In the genomic region with DNA sequence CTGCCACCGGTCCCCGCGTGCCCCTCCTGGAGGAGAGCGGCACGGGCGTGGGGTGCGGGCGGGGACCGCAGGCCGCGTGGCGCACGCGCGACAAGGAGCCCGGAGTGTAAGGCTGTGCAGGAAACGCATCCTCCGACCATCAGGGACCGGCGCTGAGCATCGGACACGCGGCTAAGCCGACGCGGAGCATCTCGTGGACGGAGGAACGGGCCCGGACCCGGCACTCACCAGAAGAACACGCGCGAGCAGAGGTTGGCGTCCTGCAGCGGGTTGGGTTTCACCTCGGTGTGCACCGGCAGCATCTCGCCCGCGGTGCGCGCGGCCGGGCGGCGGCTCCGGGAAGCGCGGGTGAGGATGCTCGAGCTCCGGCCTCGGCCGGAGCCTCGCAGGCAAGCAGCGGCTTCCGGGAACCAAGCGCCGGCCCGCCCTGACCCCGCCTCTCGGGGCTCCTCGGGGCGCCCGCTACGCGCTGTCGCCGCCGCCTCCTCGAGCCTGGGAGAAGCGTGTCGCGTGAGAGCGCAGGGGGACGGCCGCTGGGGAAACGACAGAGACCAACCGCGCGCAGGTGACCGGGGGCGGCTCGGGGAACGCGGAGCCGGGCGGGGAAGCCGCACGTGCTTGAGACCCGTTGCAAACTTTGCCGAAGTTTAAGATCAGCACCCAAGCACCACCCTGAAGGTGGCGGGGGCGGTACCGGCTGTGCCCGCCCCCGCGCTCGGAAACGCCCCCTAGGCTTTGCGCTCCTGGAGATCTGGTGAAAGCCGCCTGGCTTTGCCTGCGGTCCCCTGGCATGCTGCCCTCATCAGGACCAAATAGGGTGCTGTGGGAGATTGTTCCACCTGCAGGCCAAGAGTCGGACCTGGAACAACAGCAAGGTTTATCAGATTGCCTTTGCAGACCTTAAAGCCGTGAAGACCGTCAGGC, we compare ENCODE assay signal across 8 mouse cellular contexts. TPM values are rescaled to one million over a fixed set of nuclear protein-coding genes. Genes with fewer than 3 reads are reported as not detected.
DNase-seq lines count a peak whose midpoint lies in the region; ATAC-seq and TF ChIP-seq lines count a peak whose summit lies in the region.

TSS of gene Abcc4 (minus strand) at position 412 of the 924 bp plus-strand sequence.

- peaks cover 3 to 18% of the 10 kb centered on the region in 2 experiments for H3K36me3 ChIP-seq in CH12.LX (replicated peaks in 1 of 2; ENCODE audit: control insufficient read depth in 1 of 2, insufficient read depth in 1 of 2, low read length in 1 of 2)
- H3K36me3 ChIP-seq in forebrain, embryonic 11.5 days (ENCODE audit: control insufficient read depth, insufficient read depth, low read length), result no peaks in the 10 kb centered on the region
- H3K36me3 ChIP-seq in heart, embryonic 16.5 days (ENCODE audit: control insufficient read depth, insufficient read depth), result no peaks in the 10 kb centered on the region
- H3K36me3 ChIP-seq in liver, embryonic 16.5 days (ENCODE audit: control insufficient read depth, insufficient read depth), result no peaks in the 10 kb centered on the region
- H3K36me3 ChIP-seq in neural tube, embryonic 12.5 days, result no peaks in the 10 kb centered on the region
- H3K36me3 ChIP-seq in testis, adult 2 months (ENCODE audit: control insufficient read depth, insufficient read depth, low read length), result no peaks in the 10 kb centered on the region

- peak within 1 kb of the TSS; percentile 69 for H3K9ac ChIP-seq in CH12.LX (ENCODE audit: insufficient read depth, low read depth)
- H3K9ac ChIP-seq in forebrain, embryonic 11.5 days (ENCODE audit: low read length), result peak within 1 kb of the TSS; percentile 69
- peak within 1 kb of the TSS; percentile 68 for H3K9ac ChIP-seq in heart, embryonic 16.5 days (ENCODE audit: low read length)
- H3K9ac ChIP-seq in liver, embryonic 16.5 days (ENCODE audit: low read depth, low read length), result peak within 1 kb of the TSS; percentile 70
- H3K9ac ChIP-seq in neural tube, embryonic 12.5 days, result peak within 1 kb of the TSS; percentile 65

- peak; percentile 69 for DNase-seq in CH12.LX (ENCODE audit: extremely low read depth)
- peak; percentile 57 for DNase-seq in c-Kit-positive CD71-negative TER-119-negative erythroid progenitor cells, embryonic 14.5 days (ENCODE audit: low read depth)
- peak; percentile 84 for DNase-seq in forebrain, embryonic 11.5 days (ENCODE audit: low spot score)
- peak; percentile 94 to 97 for DNase-seq in kidney, postnatal 25 days

- peaks cover 35% of the 10 kb centered on the region for H3K79me2 ChIP-seq in CH12.LX (replicated peaks; ENCODE audit: control insufficient read depth, extremely low read depth, insufficient read depth, poor library complexity, severe bottlenecking)

- under 1% methylated on average over 103 of the region's 106 CpGs for WGBS in forebrain, embryonic 11.5 days
- WGBS in heart, embryonic 16.5 days, result under 1% methylated on average over 105 of the region's 106 CpGs
- under 1% methylated on average over 106 of the region's 106 CpGs for WGBS in liver, embryonic 16.5 days (ENCODE audit: insufficient replicate concordance)
- under 1% methylated on average over 106 of the region's 106 CpGs for WGBS in neural tube, embryonic 12.5 days

- no peaks in the 10 kb centered on the region for H3K9me3 ChIP-seq in CH12.LX (replicated peaks; ENCODE audit: low read length)
- no peaks in the 10 kb centered on the region for H3K9me3 ChIP-seq in forebrain, embryonic 11.5 days (ENCODE audit: control insufficient read depth, low read length)
- no peaks in the 10 kb centered on the region for H3K9me3 ChIP-seq in heart, embryonic 16.5 days (replicated peaks; ENCODE audit: control insufficient read depth, low read length)
- H3K9me3 ChIP-seq in liver, embryonic 16.5 days (replicated peaks; ENCODE audit: control insufficient read depth, low read length), result no peaks in the 10 kb centered on the region
- H3K9me3 ChIP-seq in neural tube, embryonic 12.5 days, result no peaks in the 10 kb centered on the region

- peak; percentile 72; the same call in 1 of the 2 replicates for TF ChIP-seq POLR2A in CH12.LX (IDR thresholded peaks at IDR 0.05; ENCODE audit: low read depth, low read length)
- TF ChIP-seq POLR2A in testis, adult 2 months (IDR thresholded peaks at IDR 0.05; ENCODE audit: control insufficient read depth, low read depth, low read length), result no peak

- no peaks in the 10 kb centered on the region for H3K27me3 ChIP-seq in CH12.LX (replicated peaks)
- peaks cover 22% of the 10 kb centered on the region for H3K27me3 ChIP-seq in forebrain, embryonic 11.5 days (ENCODE audit: control insufficient read depth, insufficient read depth, low read length)
- peaks cover 16% of the 10 kb centered on the region for H3K27me3 ChIP-seq in heart, embryonic 16.5 days (ENCODE audit: control insufficient read depth, insufficient read depth, low read length)
- H3K27me3 ChIP-seq in liver, embryonic 16.5 days (ENCODE audit: control insufficient read depth, insufficient read depth, low read depth, low read length), result no peaks in the 10 kb centered on the region
- peaks cover 31% of the 10 kb centered on the region for H3K27me3 ChIP-seq in neural tube, embryonic 12.5 days (replicated peaks)
- H3K27me3 ChIP-seq in testis, adult 2 months (ENCODE audit: control insufficient read depth, insufficient read depth, low read length), result no peaks in the 10 kb centered on the region

- peak within 1 kb of the TSS; percentile 41 for H3K27ac ChIP-seq in CH12.LX (ENCODE audit: insufficient read depth, low read depth)
- H3K27ac ChIP-seq in forebrain, embryonic 11.5 days (ENCODE audit: low read depth, low read length), result no peak within 1 kb of the TSS
- H3K27ac ChIP-seq in heart, embryonic 16.5 days (ENCODE audit: low read length), result no peak within 1 kb of the TSS; the same call in 1 of the 2 replicates
- peak within 1 kb of the TSS; percentile 64 for H3K27ac ChIP-seq in liver, embryonic 16.5 days (ENCODE audit: low read length)
- no peak within 1 kb of the TSS for H3K27ac ChIP-seq in neural tube, embryonic 12.5 days
- H3K27ac ChIP-seq in testis, adult 2 months (ENCODE audit: control insufficient read depth, insufficient read depth, low read depth, low read length), result peak within 1 kb of the TSS; percentile 30; the same call in 1 of the 2 replicates

- no peak for TF ChIP-seq EP300 in CH12.LX (IDR thresholded peaks at IDR 0.05; ENCODE audit: low read length)

- H3K4me1 ChIP-seq in CH12.LX (ENCODE audit: control insufficient read depth in 1 of 2, insufficient read depth in 2 of 2), result peaks cover 28 to 56% of the 10 kb centered on the region in 2 experiments
- no peaks in the 10 kb centered on the region; the same call in 1 of the 2 replicates for H3K4me1 ChIP-seq in forebrain, embryonic 11.5 days (replicated peaks; ENCODE audit: control insufficient read depth, insufficient read depth, low read length)
- H3K4me1 ChIP-seq in heart, embryonic 16.5 days (ENCODE audit: control insufficient read depth, insufficient read depth, low read length), result peaks cover 10% of the 10 kb centered on the region
- peaks cover 28% of the 10 kb centered on the region for H3K4me1 ChIP-seq in liver, embryonic 16.5 days (ENCODE audit: control insufficient read depth, low read depth, low read length)
- peaks cover 11% of the 10 kb centered on the region for H3K4me1 ChIP-seq in neural tube, embryonic 12.5 days
- peaks cover 18% of the 10 kb centered on the region for H3K4me1 ChIP-seq in testis, adult 2 months (ENCODE audit: control insufficient read depth, insufficient read depth, low read length)

- ATAC-seq in forebrain, embryonic 11.5 days (replicated peaks; ENCODE audit: low FRiP score), result peak; percentile 78
- ATAC-seq in heart, embryonic 16.5 days (replicated peaks; ENCODE audit: extremely low read depth, insufficient read depth, low FRiP score), result peak; percentile 80
- peak; percentile 89 for ATAC-seq in liver, embryonic 16.5 days (ENCODE audit: low read depth)
- peak; percentile 69 for ATAC-seq in neural tube, embryonic 12.5 days (ENCODE audit: low FRiP score, low read depth)

- peak within 1 kb of the TSS; percentile 80 to 97 (median 85) for H3K4me3 ChIP-seq in CH12.LX (replicated peaks in 1 of 3; ENCODE audit: low read depth in 2 of 3, low read length in 2 of 3, poor library complexity in 1 of 3)
- H3K4me3 ChIP-seq in forebrain, embryonic 11.5 days (ENCODE audit: low read depth, low read length), result peak within 1 kb of the TSS; percentile 60
- H3K4me3 ChIP-seq in heart, embryonic 16.5 days (ENCODE audit: low read length), result peak within 1 kb of the TSS; percentile 61
- peak within 1 kb of the TSS; percentile 74 for H3K4me3 ChIP-seq in liver, embryonic 16.5 days (ENCODE audit: low read depth, low read length)
- H3K4me3 ChIP-seq in neural tube, embryonic 12.5 days, result peak within 1 kb of the TSS; percentile 67
- peak within 1 kb of the TSS; percentile 85 for H3K4me3 ChIP-seq in testis, adult 2 months (ENCODE audit: control insufficient read depth, low read depth, low read length)

- peak; percentile 22 for TF ChIP-seq RAD21 in CH12.LX (IDR thresholded peaks at IDR 0.05; ENCODE audit: low read depth, low read length)

- peak in 1 of 2 experiments; percentile 47; a peak in 2 of 4 replicates for TF ChIP-seq CTCF in CH12.LX (conservative IDR thresholded peaks at IDR 0.05 in 1 of 2, IDR thresholded peaks at IDR 0.05 in 1 of 2; ENCODE audit: low read depth in 2 of 2, low read length in 2 of 2)
- no peak for TF ChIP-seq CTCF in testis, adult 2 months (IDR thresholded peaks at IDR 0.05; ENCODE audit: control insufficient read depth, insufficient read depth, insufficient replicate concordance, low read depth, low read length)

- in situ Hi-C loops in CH12.LX (cut with MboI; ENCODE audit: low pct_ligation_motif_present, low pct_unique_long_range_greater_than_20kb, low sequenced_read_pairs), result loop anchor here (10.0 kb wide), 1 partner anchor 59 kb away; no protein-coding TSS in a partner anchor

- dilution Hi-C loops in CH12.LX (cut with MboI; ENCODE audit: extremely low pct_ligation_motif_present, extremely low pct_unique_long_range_greater_than_20kb, low sequenced_read_pairs), result no loop called here

- peak within 1 kb of the TSS; percentile 64 for H3K4me2 ChIP-seq in CH12.LX (ENCODE audit: insufficient read depth, low read depth, poor library complexity, severe bottlenecking)
- peak within 1 kb of the TSS; percentile 100 for H3K4me2 ChIP-seq in forebrain, embryonic 11.5 days (ENCODE audit: low read depth, low read length, severe bottlenecking)
- peak within 1 kb of the TSS; percentile 95 for H3K4me2 ChIP-seq in heart, embryonic 16.5 days (ENCODE audit: low read depth, low read length)
- peak within 1 kb of the TSS; percentile 99 for H3K4me2 ChIP-seq in liver, embryonic 16.5 days (ENCODE audit: low read depth, low read length)
- peak within 1 kb of the TSS; percentile 99 for H3K4me2 ChIP-seq in neural tube, embryonic 12.5 days (replicated peaks)

RNA-seq across cellular contexts. Expression of gene Abcc4, which starts in this region (rescaled TPM):
- total RNA-seq in CH12.LX (2012; rRNA removed) (22.4 and 28.7 TPM in 2 replicates), CH12.LX (2014; rRNA removed) (10.4 and 10.5 TPM in 2 replicates)
- 23.3 and 26.5 TPM in 2 replicates for polyA plus RNA-seq in CH12.LX (2012; ENCODE audit: insufficient read length, low read depth)
- 3.3 and 4.0 TPM in 2 replicates for polyA plus RNA-seq in forebrain, embryonic 11.5 days (2014; fragmentation: Nextera tagmentation; extraction: Ambion mirVana)
- 1.6 and 2.2 TPM in 2 replicates for polyA plus RNA-seq in heart, embryonic 16.5 days (2015; fragmentation: Nextera tagmentation; extraction: Ambion mirVana)
- polyA plus RNA-seq in liver, embryonic 16.5 days (2015; fragmentation: Nextera tagmentation; extraction: Ambion mirVana), result 1.7 and 2.3 TPM in 2 replicates
- 2.3 and 2.9 TPM in 2 replicates for polyA plus RNA-seq in neural tube, embryonic 12.5 days (2016; fragmentation: Nextera tagmentation; extraction: Ambion mirVana)
- 0.96 and 1.9 TPM in 2 replicates for polyA plus RNA-seq in testis, adult 2 months (2012; rRNA removed)

Comparison
In these comparisons a context has a peak if more than half of its experiments do, and no peak if none do; other contexts are left out.
1. H3K27ac ChIP-seq: peak in CH12.LX (single experiment), liver, embryonic 16.5 days (single experiment) and testis, adult 2 months (single experiment); none in forebrain, embryonic 11.5 days (single experiment), heart, embryonic 16.5 days (single experiment) and neural tube, embryonic 12.5 days (single experiment).
2. Peak in every context shown above with its lines, with median percentiles within 50 percentile points of each other: DNase-seq, H3K4me2 ChIP-seq, H3K4me3 ChIP-seq, H3K9ac ChIP-seq and ATAC-seq.